Mouse (Mus musculus): ENCODE measurements at regions not wholly inside any gene's neighbourhood (a gene's known extent, or its start where the extent isn't known, plus 50 kb on each side); places are given as distances from the start of the nearest gene placed in this dataset.

- Histone ChIP-seq H3K27me3 (replicated peaks) (no peaks in the 10 kb centered on the region), H3K4me2 (ENCODE audit: insufficient read depth, low read depth, poor library complexity, severe bottlenecking) (no peak overlapping the region)
- dilution Hi-C loops (cut with MboI; ENCODE audit: extremely low pct_ligation_motif_present, extremely low pct_unique_long_range_greater_than_20kb, low sequenced_read_pairs) = no loop called here
These were observed 373.3 kb downstream of the Prdm2 start for GRCm38 (mm10) chr4:142839540-142839939.

GRCm38 (mm10) chr4:142838363-142838964 lies 374.3 kb downstream of the Prdm2 start:
- Histone ChIP-seq H3K27me3 (replicated peaks) (no peaks in the 10 kb centered on the region), H3K4me1 (ENCODE audit: control insufficient read depth in 1 of 2, insufficient read depth in 2 of 2) (no peaks in the 10 kb centered on the region), H3K36me3 (replicated peaks in 1 of 2; ENCODE audit: control insufficient read depth in 1 of 2, insufficient read depth in 1 of 2, low read length in 1 of 2) (no peaks in the 10 kb centered on the region), H3K4me3 (replicated peaks in 1 of 3; ENCODE audit: low read depth in 2 of 3, low read length in 2 of 3, poor library complexity in 1 of 3) (no peak overlapping the region), H3K4me2 (ENCODE audit: insufficient read depth, low read depth, poor library complexity, severe bottlenecking) (no peak overlapping the region), H3K27ac (ENCODE audit: insufficient read depth, low read depth) (no peak overlapping the region), H3K9me3 (replicated peaks; ENCODE audit: low read length) (peaks cover 80% of the 10 kb centered on the region), H3K9ac (ENCODE audit: insufficient read depth, low read depth) (no peak overlapping the region), H3K79me2 (replicated peaks; ENCODE audit: control insufficient read depth, extremely low read depth, insufficient read depth, poor library complexity, severe bottlenecking) (no peaks in the 10 kb centered on the region)
- TF ChIP-seq UBTF (IDR thresholded peaks at IDR 0.05; ENCODE audit: low read depth, low read length) (no peak), MXI1 (IDR thresholded peaks at IDR 0.05; ENCODE audit: low read depth, low read length) (no peak), MEF2A (IDR thresholded peaks at IDR 0.05; ENCODE audit: borderline replicate concordance, low read depth, low read length) (no peak), E2F4 (IDR thresholded peaks at IDR 0.05; ENCODE audit: insufficient replicate concordance, low read depth, low read length) (no peak), NRF1 (IDR thresholded peaks at IDR 0.05; ENCODE audit: low read depth, low read length) (no peak), ZKSCAN1 (IDR thresholded peaks at IDR 0.05; ENCODE audit: borderline replicate concordance, low read depth, low read length) (no peak)
- in situ Hi-C loops (cut with MboI; ENCODE audit: low pct_ligation_motif_present, low pct_unique_long_range_greater_than_20kb, low sequenced_read_pairs) = no loop called here
- dilution Hi-C loops (cut with MboI; ENCODE audit: extremely low pct_ligation_motif_present, extremely low pct_unique_long_range_greater_than_20kb, low sequenced_read_pairs) = no loop called here
- no peak for DNase-seq (ENCODE audit: extremely low read depth)

More at GRCm38 (mm10) chr4:142839540-142839939, 373.3 kb downstream of the Prdm2 start:
- no peaks in the 10 kb centered on the region for H3K79me2 ChIP-seq (replicated peaks; ENCODE audit: control insufficient read depth, extremely low read depth, insufficient read depth, poor library complexity, severe bottlenecking)
- peaks cover 78% of the 10 kb centered on the region for H3K9me3 ChIP-seq (replicated peaks; ENCODE audit: low read length)
- DNase-seq (ENCODE audit: extremely low read depth) = no peak
- no peak overlapping the region for H3K27ac ChIP-seq (ENCODE audit: insufficient read depth, low read depth)
- in situ Hi-C loops (cut with MboI; ENCODE audit: low pct_ligation_motif_present, low pct_unique_long_range_greater_than_20kb, low sequenced_read_pairs) = no loop called here
- no peak overlapping the region for H3K4me3 ChIP-seq (replicated peaks in 1 of 3; ENCODE audit: low read depth in 2 of 3, low read length in 2 of 3, poor library complexity in 1 of 3)
- TF ChIP-seq UBTF (IDR thresholded peaks at IDR 0.05; ENCODE audit: low read depth, low read length) (no peak), CHD2 (IDR thresholded peaks at IDR 0.05; ENCODE audit: low read length) (no peak), TBP (conservative IDR thresholded peaks at IDR 0.05; ENCODE audit: low read depth, low read length) (no peak), BHLHE40 (IDR thresholded peaks at IDR 0.05; ENCODE audit: low read depth, low read length) (no peak), IRF4 (IDR thresholded peaks at IDR 0.05; ENCODE audit: low read depth, low read length) (no peak), MEF2A (IDR thresholded peaks at IDR 0.05; ENCODE audit: borderline replicate concordance, low read depth, low read length) (no peak), USF1 (IDR thresholded peaks at IDR 0.05; ENCODE audit: low read depth, low read length) (no peak), CHD1 (IDR thresholded peaks at IDR 0.05; ENCODE audit: low read depth, low read length) (no peak), USF2 (conservative IDR thresholded peaks at IDR 0.05; ENCODE audit: low read depth, low read length) (no peak), RCOR1 (conservative IDR thresholded peaks at IDR 0.05; ENCODE audit: low read depth, low read length) (no peak), ETS1 (conservative IDR thresholded peaks at IDR 0.05; ENCODE audit: low read depth, low read length) (no peak), JUND (conservative IDR thresholded peaks at IDR 0.05; ENCODE audit: low read depth, low read length) (no peak), ZKSCAN1 (IDR thresholded peaks at IDR 0.05; ENCODE audit: borderline replicate concordance, low read depth, low read length) (no peak), NRF1 (IDR thresholded peaks at IDR 0.05; ENCODE audit: low read depth, low read length) (no peak)
- H3K9ac ChIP-seq (ENCODE audit: insufficient read depth, low read depth) = no peak overlapping the region
- no peaks in the 10 kb centered on the region for H3K36me3 ChIP-seq (replicated peaks in 1 of 2; ENCODE audit: control insufficient read depth in 1 of 2, insufficient read depth in 1 of 2, low read length in 1 of 2)
- no peaks in the 10 kb centered on the region for H3K4me1 ChIP-seq (ENCODE audit: control insufficient read depth in 1 of 2, insufficient read depth in 2 of 2)

Data from CH12.LX (cell line).